Mouse (Mus musculus) C2C12 (cell line): ENCODE results near the gene Il1r1.
A peak's percentile ranks its signal among the peaks of the same experiment; 100 is the strongest.

Source experiments
- CEBPB ChIP-seq: IDR thresholded peaks from one replicate; pipeline ENCODE4 v1.6.1; 2011; ENCODE audit warnings: low read depth, mild to moderate bottlenecking, control low read depth, moderate library complexity
- CTCF ChIP-seq: IDR thresholded peaks from one replicate; pipeline ENCODE4 v1.5.1; 2011; ENCODE audit not compliant: control insufficient read depth, insufficient read depth, insufficient read length
- MYOD1 ChIP-seq: IDR thresholded peaks from one replicate; pipeline ENCODE4 v1.6.1; 2011; ENCODE audit warnings: low read depth; ENCODE audit not compliant: control insufficient read depth, insufficient read length
- MYOG ChIP-seq: IDR thresholded peaks from one replicate; pipeline ENCODE4 v1.6.1; 2011; ENCODE audit not compliant: control insufficient read depth, insufficient read length; ENCODE audit errors: extremely low read depth
- USF1 ChIP-seq: IDR thresholded peaks from one replicate; pipeline ENCODE4 v1.6.1; 2011; ENCODE audit warnings: low read depth, mild to moderate bottlenecking, control low read depth, moderate library complexity

- TF ChIP-seq USF1 (no peak), CTCF (no peak), MYOG (no peak), CEBPB (no peak), MYOD1 (peak; percentile 75)
Measured at GRCm38 (mm10) chr1:40281950-40282349, 57.1 kb downstream of the Il1r1 start.
